Mouse (Mus musculus) gastrocnemius, adult 2 months (tissue): ENCODE measurements around the gene Igf2bp2. TPM values are rescaled to one million over a fixed set of nuclear protein-coding genes. Genes with fewer than 3 reads are reported as not detected.

Experiments used
- DNase-seq: peaks from one replicate; pipeline ENCODE4 v3.0.0; 2022
- H3K27ac ChIP-seq: fragments of 200-600 bp; 2 replicates; pipeline ENCODE4 v1.8.1; 2022; ENCODE audit warnings: mild to moderate bottlenecking
- H3K4me3 ChIP-seq: fragments of 200-600 bp; 2 replicates; pipeline ENCODE4 v1.8.1; 2022; ENCODE audit warnings: mild to moderate bottlenecking, moderate library complexity
- CTCF ChIP-seq: fragments of 200-600 bp; IDR thresholded peaks from 2 replicates; pipeline ENCODE4 v1.8.1; 2022; ENCODE audit warnings: antibody characterized with exemption, mild to moderate bottlenecking, moderate library complexity
- intact Hi-C: fragments of 180-260 bp; cut with DNase I; formaldehyde crosslinking; loops from one replicate; pipeline ENCODE4 v1.15.1; 2025
- total RNA-seq, 2 experiments: library from RNA; stranded (reverse); gene quantifications; 2 replicates each; pipeline ENCODE4 v1.2.3; 2021

Gene Igf2bp2
- total RNA-seq, 2 experiments from 2014 or later, result 1.3 to 5.2 TPM

DNA sequence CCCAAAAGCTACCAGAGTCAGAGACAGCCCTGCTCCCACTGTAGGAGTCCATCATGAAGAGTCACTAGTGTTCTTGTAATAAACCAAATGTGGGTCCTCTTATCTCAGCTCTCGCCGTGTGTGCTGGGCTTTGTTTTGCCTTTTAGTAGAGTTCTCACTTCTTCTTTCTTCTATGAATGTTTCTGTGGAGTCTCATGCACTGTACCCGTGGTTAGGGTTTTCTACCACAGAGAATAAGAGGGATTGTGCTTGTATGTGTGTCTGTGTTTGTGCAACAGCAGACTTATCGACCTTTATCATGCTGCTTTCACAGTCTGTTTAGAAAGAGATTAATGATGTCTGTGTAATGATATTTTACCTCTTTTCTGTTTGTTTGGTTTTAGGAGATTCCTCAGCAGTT is 119.3 kb downstream of the Igf2bp2 start:
- no peak overlapping the region for H3K4me3 ChIP-seq
- TF ChIP-seq CTCF, result no peak
- intact Hi-C loops, result no loop called here
- DNase-seq, result no peak
- no peak overlapping the region for H3K27ac ChIP-seq

DNA sequence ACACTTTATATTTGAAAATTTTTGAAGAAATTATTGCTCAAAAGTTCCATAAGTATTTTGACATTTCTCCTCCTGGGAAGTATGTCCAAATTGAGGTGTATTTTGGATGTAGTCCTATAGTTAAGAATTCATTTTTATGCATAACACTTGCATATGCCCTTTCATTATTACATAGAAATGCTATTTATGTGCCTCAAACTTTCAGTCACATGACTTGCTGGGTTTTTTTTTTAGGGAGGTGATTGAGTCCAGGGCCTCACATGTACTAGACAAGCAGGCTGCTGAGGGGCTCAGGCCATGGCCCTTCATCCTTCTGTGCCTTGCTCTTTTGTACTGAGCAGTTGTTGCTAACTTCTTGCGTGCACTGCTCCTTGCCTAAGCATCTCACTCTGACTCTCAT is 123.1 kb downstream of the Igf2bp2 start:
- intact Hi-C loops, result no loop called here
- no peak for TF ChIP-seq CTCF
- no peak for DNase-seq
- H3K27ac ChIP-seq, result no peak overlapping the region
- no peak overlapping the region for H3K4me3 ChIP-seq

GRCm38 (mm10) chr16:22038554-22038953 is 124.5 kb downstream of the Igf2bp2 start:
- Histone ChIP-seq H3K27ac (no peak overlapping the region), H3K4me3 (no peak overlapping the region)
- no peak for TF ChIP-seq CTCF
- intact Hi-C loops, result no loop called here
- no peak for DNase-seq

- DNase-seq, result no peak
- TF ChIP-seq CTCF, result no peak
- Histone ChIP-seq H3K4me3 (no peak overlapping the region), H3K27ac (no peak overlapping the region)
- intact Hi-C loops, result no loop called here
Observed at GRCm38 (mm10) chr16:22027474-22027873, 135.6 kb downstream of the Igf2bp2 start.

- Histone ChIP-seq H3K4me3 (no peak overlapping the region), H3K27ac (no peak overlapping the region)
- peak; percentile 67 for TF ChIP-seq CTCF
- no peak for DNase-seq
- intact Hi-C loops, result loop anchor here (5.0 kb wide), 2 partner anchors 185 to 255 kb away; no protein-coding TSS in a partner anchor
Observed at GRCm38 (mm10) chr16:22022122-22022521, 141.0 kb downstream of the Igf2bp2 start.

DNA sequence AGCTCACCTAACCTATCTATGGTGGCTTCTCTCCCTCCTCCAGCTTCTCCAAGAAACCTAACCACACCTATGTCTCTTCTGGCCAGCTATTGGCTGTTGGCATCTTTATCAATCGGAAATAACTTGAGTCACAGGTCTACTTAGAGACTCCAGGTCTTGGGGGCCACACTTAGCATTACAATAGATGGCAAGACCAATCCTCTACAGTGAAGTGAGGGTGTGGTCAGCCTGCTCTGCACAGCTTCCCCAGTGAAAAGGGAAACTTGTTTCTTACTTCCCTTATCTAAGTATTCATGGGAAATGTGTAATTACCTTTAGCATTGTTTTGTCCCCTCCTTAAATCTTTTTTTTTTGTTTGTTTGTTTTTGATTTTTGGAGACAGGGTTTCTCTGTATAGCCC is 147.5 kb downstream of the Igf2bp2 start:
- H3K4me3 ChIP-seq, result no peak overlapping the region
- intact Hi-C loops, result no loop called here
- no peak for DNase-seq
- H3K27ac ChIP-seq, result no peak overlapping the region
- no peak for TF ChIP-seq CTCF

DNA sequence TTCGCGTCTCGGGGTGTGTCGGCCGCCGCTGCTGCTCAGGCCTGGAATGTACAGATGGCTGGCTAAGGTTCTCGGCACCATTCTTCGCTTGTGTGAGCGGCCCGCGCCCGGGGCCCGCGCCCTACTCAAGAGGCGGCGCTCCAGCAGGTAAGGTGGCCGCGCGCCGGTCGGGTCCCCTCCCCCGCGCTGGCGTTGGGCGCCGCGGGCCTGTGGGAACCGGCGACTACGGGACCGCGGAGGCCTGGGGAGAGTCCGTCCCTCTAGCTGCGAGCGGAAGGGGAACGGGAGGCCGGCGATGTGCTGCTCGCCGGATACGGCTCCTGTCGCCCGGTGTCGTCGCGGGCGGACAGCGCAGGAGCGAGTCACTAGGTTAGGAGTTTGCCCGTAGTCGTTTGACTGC is 153.5 kb downstream of the Igf2bp2 start:
- Histone ChIP-seq H3K27ac (peak overlapping the region; percentile 93), H3K4me3 (peak overlapping the region; percentile 98)
- no peak for DNase-seq
- intact Hi-C loops, result loop anchor here (5.0 to 10.0 kb wide), 2 partner anchors 62 to 255 kb away; partner anchors contain the start of genes Tmem41a and Tra2b
- no peak; the same call in 1 of the 2 replicates for TF ChIP-seq CTCF

- no peak for TF ChIP-seq CTCF
Observed at GRCm38 (mm10) chr16:22009099-22009584, 154.0 kb downstream of the Igf2bp2 start, which contains the start of gene Senp2. TSS of gene Senp2 (plus strand) at chr16:22009484.

More at GRCm38 (mm10) chr16:22009099-22009584, 154.0 kb downstream of the Igf2bp2 start, which contains the start of gene Senp2:
- H3K4me3 ChIP-seq, result peak within 1 kb of the TSS; percentile 98
- intact Hi-C loops, result loop anchor here (5.0 to 10.0 kb wide), 2 partner anchors 62 to 256 kb away; partner anchors contain the start of genes Tmem41a and Tra2b
- DNase-seq, result peak; percentile 100
- H3K27ac ChIP-seq, result peak within 1 kb of the TSS; percentile 93

Other genes with a start within 250 kb of the Igf2bp2 start
- gene Tmem41a, start 215.7 kb downstream of the Igf2bp2 start, total RNA-seq, result 1 to 10 TPM; 3.6 to 4.9 TPM
- gene Liph, start 167.6 kb downstream of the Igf2bp2 start, total RNA-seq, result not detected
- gene Senp2, start 153.8 kb downstream of the Igf2bp2 start, total RNA-seq, result 10 to 100 TPM; 31.2 to 31.5 TPM
- gene Tra2b, start 102.7 kb upstream of the Igf2bp2 start, total RNA-seq, result 10 to 100 TPM; 34.7 to 36.8 TPM